Mouse (Mus musculus): ENCODE results near the gene Nedd9. TPM values are rescaled to one million over a fixed set of nuclear protein-coding genes. Genes with fewer than 3 reads are reported as not detected.

Gene Nedd9
- total and polyA plus RNA-seq, 3 experiments: 41.3 to 48.7 (median 42.5) TPM

- dilution Hi-C loops (cut with MboI; ENCODE audit: extremely low pct_ligation_motif_present, extremely low pct_unique_long_range_greater_than_20kb, low sequenced_read_pairs): no loop called here
- Histone ChIP-seq H3K9ac (ENCODE audit: insufficient read depth, low read depth) (no peak overlapping the region), H3K4me3 (replicated peaks in 1 of 3; ENCODE audit: low read depth in 2 of 3, low read length in 2 of 3, poor library complexity in 1 of 3) (no peak overlapping the region), H3K36me3 (replicated peaks in 1 of 2; ENCODE audit: control insufficient read depth in 1 of 2, insufficient read depth in 1 of 2, low read length in 1 of 2) (peaks cover 6 to 61% of the 10 kb centered on the region in 2 experiments), H3K4me2 (ENCODE audit: insufficient read depth, low read depth, poor library complexity, severe bottlenecking) (no peak overlapping the region), H3K4me1 (ENCODE audit: control insufficient read depth in 1 of 2, insufficient read depth in 2 of 2) (peaks cover 16 to 70% of the 10 kb centered on the region in 2 experiments), H3K27me3 (replicated peaks) (no peaks in the 10 kb centered on the region), H3K27ac (ENCODE audit: insufficient read depth, low read depth) (no peak overlapping the region), H3K9me3 (replicated peaks; ENCODE audit: low read length) (no peaks in the 10 kb centered on the region), H3K79me2 (replicated peaks; ENCODE audit: control insufficient read depth, extremely low read depth, insufficient read depth, poor library complexity, severe bottlenecking) (0 out of 2 replicates have a peak, but pooled peaks cover 2% of the 10 kb centered on the region)
- DNase-seq (ENCODE audit: extremely low read depth): no peak
- in situ Hi-C loops (cut with MboI; ENCODE audit: low pct_ligation_motif_present, low pct_unique_long_range_greater_than_20kb, low sequenced_read_pairs): no loop called here
- no peak for TF ChIP-seq NRF1 (IDR thresholded peaks at IDR 0.05; ENCODE audit: low read depth, low read length)
- TF ChIP-seq USF1 (IDR thresholded peaks at IDR 0.05; ENCODE audit: low read depth, low read length): no peak
- TF ChIP-seq KAT2A (IDR thresholded peaks at IDR 0.05; ENCODE audit: insufficient replicate concordance, low read length): no peak
- no peak for TF ChIP-seq UBTF (IDR thresholded peaks at IDR 0.05; ENCODE audit: low read depth, low read length)
- no peak for TF ChIP-seq ZC3H11A (IDR thresholded peaks at IDR 0.05; ENCODE audit: low read depth, low read length)
- TF ChIP-seq CTCF (conservative IDR thresholded peaks at IDR 0.05 in 1 of 2, IDR thresholded peaks at IDR 0.05 in 1 of 2; ENCODE audit: low read depth in 2 of 2, low read length in 2 of 2): no peak
- no peak for TF ChIP-seq GABPA (IDR thresholded peaks at IDR 0.05; ENCODE audit: insufficient replicate concordance, low read depth, low read length)
- TF ChIP-seq MXI1 (IDR thresholded peaks at IDR 0.05; ENCODE audit: low read depth, low read length): no peak
- no peak for TF ChIP-seq JUN (IDR thresholded peaks at IDR 0.05; ENCODE audit: insufficient read depth, low read depth, low read length)
- no peak for TF ChIP-seq SMC3 (IDR thresholded peaks at IDR 0.05; ENCODE audit: low read depth, low read length)
- no peak for TF ChIP-seq POLR2AphosphoS2 (IDR thresholded peaks at IDR 0.05; ENCODE audit: low read depth, low read length)
- no peak for TF ChIP-seq RAD21 (IDR thresholded peaks at IDR 0.05; ENCODE audit: low read depth, low read length)
- TF ChIP-seq EP300 (IDR thresholded peaks at IDR 0.05; ENCODE audit: low read length): no peak
- no peak for TF ChIP-seq ETS1 (conservative IDR thresholded peaks at IDR 0.05; ENCODE audit: low read depth, low read length)
- no peak for TF ChIP-seq NELFE (IDR thresholded peaks at IDR 0.05; ENCODE audit: low read depth, low read length)
Measured at GRCm38 (mm10) chr13:41381806-41382546, 105.2 kb downstream of the Nedd9 start.

DNA sequence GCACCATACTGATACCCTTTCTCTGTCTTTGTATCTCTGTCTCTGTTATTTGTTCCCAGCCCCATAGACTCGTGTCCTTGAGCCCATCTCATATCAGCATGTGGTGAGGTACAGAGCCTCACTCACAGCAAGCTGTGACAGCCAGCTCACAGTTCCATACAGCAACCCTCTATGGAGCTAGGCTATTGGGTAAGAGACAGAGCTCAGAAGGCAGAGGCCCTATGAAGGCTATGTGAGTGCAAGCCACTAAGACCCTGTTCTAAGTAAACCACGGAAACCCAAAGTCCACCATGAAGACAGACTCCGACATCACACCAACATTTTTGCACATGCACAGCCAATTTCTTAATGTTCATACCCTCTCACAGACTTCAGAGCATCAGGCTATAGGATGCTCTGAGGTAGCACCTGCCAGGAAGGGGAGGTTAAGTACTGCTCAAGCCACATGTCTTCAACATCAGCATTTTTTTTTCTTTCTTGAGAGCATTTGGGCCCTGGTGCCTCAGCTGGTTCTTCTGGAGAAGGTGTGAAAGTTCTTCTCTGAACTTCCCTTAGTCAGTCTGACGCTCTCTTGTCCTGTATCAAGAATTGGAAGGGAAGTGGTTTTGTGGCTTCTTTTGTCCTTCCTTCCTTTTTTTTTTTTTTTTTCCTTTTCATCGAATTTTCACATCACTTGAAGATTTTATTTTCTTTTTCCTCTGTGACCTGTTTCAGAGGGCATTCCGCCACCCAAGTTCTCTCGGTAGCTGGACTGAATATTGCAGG lies 105.9 kb downstream of the Nedd9 start:
- Histone ChIP-seq H3K4me3 (replicated peaks in 1 of 3; ENCODE audit: low read depth in 2 of 3, low read length in 2 of 3, poor library complexity in 1 of 3) (no peak overlapping the region), H3K79me2 (replicated peaks; ENCODE audit: control insufficient read depth, extremely low read depth, insufficient read depth, poor library complexity, severe bottlenecking) (0 out of 2 replicates have a peak, but pooled peaks cover 2% of the 10 kb centered on the region), H3K4me2 (ENCODE audit: insufficient read depth, low read depth, poor library complexity, severe bottlenecking) (peak overlapping the region; percentile 50; the same call in 1 of the 2 replicates), H3K9me3 (replicated peaks; ENCODE audit: low read length) (no peaks in the 10 kb centered on the region), H3K36me3 (replicated peaks in 1 of 2; ENCODE audit: control insufficient read depth in 1 of 2, insufficient read depth in 1 of 2, low read length in 1 of 2) (peaks cover 6 to 59% of the 10 kb centered on the region in 2 experiments), H3K27me3 (replicated peaks) (no peaks in the 10 kb centered on the region), H3K27ac (ENCODE audit: insufficient read depth, low read depth) (0 out of 2 replicates have a peak overlapping the region, but pooled peaks have one; percentile 18), H3K4me1 (ENCODE audit: control insufficient read depth in 1 of 2, insufficient read depth in 2 of 2) (peaks cover 18 to 78% of the 10 kb centered on the region in 2 experiments), H3K9ac (ENCODE audit: insufficient read depth, low read depth) (no peak overlapping the region)
- in situ Hi-C loops (cut with MboI; ENCODE audit: low pct_ligation_motif_present, low pct_unique_long_range_greater_than_20kb, low sequenced_read_pairs): no loop called here
- dilution Hi-C loops (cut with MboI; ENCODE audit: extremely low pct_ligation_motif_present, extremely low pct_unique_long_range_greater_than_20kb, low sequenced_read_pairs): no loop called here
- peak; percentile 62 for DNase-seq (ENCODE audit: extremely low read depth)
- no peak for TF ChIP-seq ZC3H11A (IDR thresholded peaks at IDR 0.05; ENCODE audit: low read depth, low read length)
- no peak for TF ChIP-seq TBP (conservative IDR thresholded peaks at IDR 0.05; ENCODE audit: low read depth, low read length)
- TF ChIP-seq PAX5 (IDR thresholded peaks at IDR 0.05; ENCODE audit: low read length): no peak
- TF ChIP-seq MYC (IDR thresholded peaks at IDR 0.05; ENCODE audit: low read depth, low read length): no peak
- TF ChIP-seq EP300 (IDR thresholded peaks at IDR 0.05; ENCODE audit: low read length): peak; percentile 58
- no peak for TF ChIP-seq MXI1 (IDR thresholded peaks at IDR 0.05; ENCODE audit: low read depth, low read length)
- peak; percentile 11; the same call in 1 of the 2 replicates for TF ChIP-seq ETS1 (conservative IDR thresholded peaks at IDR 0.05; ENCODE audit: low read depth, low read length)
- 0 out of 2 replicates have a peak, but pooled peaks have one; percentile 8 for TF ChIP-seq BHLHE40 (IDR thresholded peaks at IDR 0.05; ENCODE audit: low read depth, low read length)
- peak; percentile 90 for TF ChIP-seq ZNF384 (IDR thresholded peaks at IDR 0.05; ENCODE audit: low read depth, low read length)
- no peak for TF ChIP-seq RAD21 (IDR thresholded peaks at IDR 0.05; ENCODE audit: low read depth, low read length)
- TF ChIP-seq POLR2A (IDR thresholded peaks at IDR 0.05; ENCODE audit: low read depth, low read length): no peak
- no peak for TF ChIP-seq ZKSCAN1 (IDR thresholded peaks at IDR 0.05; ENCODE audit: borderline replicate concordance, low read depth, low read length)
- TF ChIP-seq RCOR1 (conservative IDR thresholded peaks at IDR 0.05; ENCODE audit: low read depth, low read length): no peak
- no peak for TF ChIP-seq USF1 (IDR thresholded peaks at IDR 0.05; ENCODE audit: low read depth, low read length)
- no peak for TF ChIP-seq CHD1 (IDR thresholded peaks at IDR 0.05; ENCODE audit: low read depth, low read length)
- no peak for TF ChIP-seq UBTF (IDR thresholded peaks at IDR 0.05; ENCODE audit: low read depth, low read length)
- TF ChIP-seq JUND (conservative IDR thresholded peaks at IDR 0.05; ENCODE audit: low read depth, low read length): no peak
- 0 out of 2 replicates have a peak, but pooled peaks have one; percentile 21 for TF ChIP-seq MAZ (IDR thresholded peaks at IDR 0.05; ENCODE audit: low read depth, low read length)
- TF ChIP-seq MAX (IDR thresholded peaks at IDR 0.05; ENCODE audit: low read length): peak; percentile 18; the same call in 1 of the 2 replicates
- 0 out of 2 replicates have a peak, but pooled peaks have one; percentile 9 for TF ChIP-seq MAFK (IDR thresholded peaks at IDR 0.05; ENCODE audit: insufficient replicate concordance, low read length)
- TF ChIP-seq SIN3A (IDR thresholded peaks at IDR 0.05; ENCODE audit: low read length): no peak
